9 mouse cellular contexts compared by ENCODE assay signal in genomic region chr1:46018382-46018977, GRCm38 (mm10). TPM values are rescaled to one million over a fixed set of nuclear protein-coding genes. Genes with fewer than 3 reads are reported as not detected.
A peak's percentile ranks its signal among the peaks of the same experiment; 100 is the strongest.
DNase-seq lines count a peak whose midpoint lies in the region; ATAC-seq and TF ChIP-seq lines count a peak whose summit lies in the region.
"Had no signal": no experiment of that assay in that cellular context is flagged by ENCODE, and none has a peak within 500 bp of the region (broad histone marks: within the 10 kb centered on the region; RNA-seq: fewer than 3 reads in every experiment).

No protein-coding gene starts in this region.

- H3K9me3 ChIP-seq in E14TG2a.4 (ENCODE audit: low read length), result peaks cover 3% of the 10 kb centered on the region; the same call in 1 of the 2 replicates
- no peaks in the 10 kb centered on the region for H3K9me3 ChIP-seq in limb, embryonic 14.5 days (ENCODE audit: control insufficient read depth, low read length)

- no peak overlapping the region for H3K4me2 ChIP-seq in limb, embryonic 14.5 days (replicated peaks; ENCODE audit: low read depth, low read length, severe bottlenecking)

- peak; percentile 52 for TF ChIP-seq CTCF in gastrocnemius, adult 2 months (IDR thresholded peaks at IDR 0.05)
- TF ChIP-seq CTCF in E14TG2a.4 (conservative IDR thresholded peaks at IDR 0.05; ENCODE audit: low read length), result peak; percentile 23; the same call in 1 of the 2 replicates

- WGBS in limb, embryonic 14.5 days, result 54% methylated on average over 2 of the region's 2 CpGs

- peak; percentile 41; the same call in 1 of the 2 replicates for ATAC-seq in limb, embryonic 14.5 days (ENCODE audit: low FRiP score, low read depth)

- no peak overlapping the region for H3K9ac ChIP-seq in limb, embryonic 14.5 days (ENCODE audit: low read depth, low read length, severe bottlenecking)

- peak; percentile 37 for DNase-seq in gastrocnemius, adult 2 months
- DNase-seq in gastrocnemius, postnatal 25 days, result no peak
- peak; percentile 3 to 5 for DNase-seq in cerebellum, postnatal 36 days
- peak; percentile 33 for DNase-seq in kidney, adult 18-20 months
- peak; percentile 23 for DNase-seq in limb, embryonic 14.5 days (ENCODE audit: low spot score)
- DNase-seq in retina, postnatal 1 day, result peak; percentile 6
- DNase-seq in c-Kit-positive CD71-positive TER-119-positive erythroid progenitor cells, embryonic 14.5 days (ENCODE audit: low spot score), result no peak

- H3K4me3 ChIP-seq in gastrocnemius, adult 2 months, result no peak overlapping the region
- H3K4me3 ChIP-seq in E14TG2a.4 (replicated peaks; ENCODE audit: low read length), result no peak overlapping the region
- no peak overlapping the region for H3K4me3 ChIP-seq in limb, embryonic 14.5 days (replicated peaks; ENCODE audit: low read length)

- intact Hi-C loops in gastrocnemius, adult 2 months (cut with DNase I), result no loop called here

- TF ChIP-seq POLR2A in limb, embryonic 14.5 days (IDR thresholded peaks at IDR 0.05; ENCODE audit: borderline replicate concordance, extremely low read depth, insufficient read depth, insufficient read length), result no peak

- H3K36me3 ChIP-seq in E14TG2a.4 (ENCODE audit: insufficient read depth, low read length), result no peaks in the 10 kb centered on the region
- no peaks in the 10 kb centered on the region for H3K36me3 ChIP-seq in limb, embryonic 14.5 days (ENCODE audit: control insufficient read depth, insufficient read depth, low read length)

- H3K27ac ChIP-seq in gastrocnemius, adult 2 months, result no peak overlapping the region
- H3K27ac ChIP-seq in limb, embryonic 14.5 days (replicated peaks; ENCODE audit: low read depth, low read length), result no peak overlapping the region
- H3K27ac ChIP-seq: macrophage had no signal

- no peaks in the 10 kb centered on the region for H3K27me3 ChIP-seq in E14TG2a.4 (ENCODE audit: insufficient read depth, low read length)
- no peaks in the 10 kb centered on the region for H3K27me3 ChIP-seq in limb, embryonic 14.5 days (ENCODE audit: control insufficient read depth, insufficient read depth, low read length)

- no peaks in the 10 kb centered on the region for H3K4me1 ChIP-seq in E14TG2a.4 (replicated peaks; ENCODE audit: low read depth, low read length)
- no peaks in the 10 kb centered on the region for H3K4me1 ChIP-seq in limb, embryonic 14.5 days (ENCODE audit: control insufficient read depth, insufficient read depth, low read length)

RNA-seq across cellular contexts. Expression of gene Dnah7b, which starts 47.6 kb away (rescaled TPM):
- under 1 TPM; 0.11 to 0.43 TPM for total RNA-seq in gastrocnemius, adult 2 months (2021)
- under 1 TPM; 0.11 to 0.23 TPM for total RNA-seq in gastrocnemius, postnatal 25 days (2021)
- polyA plus RNA-seq in limb, embryonic 14.5 days (2012; rRNA removed), result 4.5 and 4.9 TPM in 2 replicates
- polyA plus RNA-seq in limb, embryonic 14.5 days (2014; fragmentation: Nextera tagmentation; extraction: Ambion mirVana), result 2.3 and 2.7 TPM in 2 replicates
- polyA plus RNA-seq: macrophage had no signal

Comparison
In these comparisons a context has a peak if more than half of its experiments do, and no peak if none do; other contexts are left out.
1. DNase-seq: peak in gastrocnemius, adult 2 months (single experiment), cerebellum, postnatal 36 days (2 of 2), kidney, adult 18-20 months (single experiment), limb, embryonic 14.5 days (single experiment) and retina, postnatal 1 day (single experiment); none in gastrocnemius, postnatal 25 days (single experiment) and c-Kit-positive CD71-positive TER-119-positive erythroid progenitor cells, embryonic 14.5 days (single experiment).